Mouse (Mus musculus) liver, adult 10 weeks (tissue): Measurements from ENCODE around the gene Olfr117. TPM values are rescaled to one million over a fixed set of nuclear protein-coding genes. Genes with fewer than 3 reads are reported as not detected.

Source experiments
- polyA plus RNA-seq: library from polyadenylated mRNA; stranded (reverse); fragments of 350-450 nt; fragmentation: Illumina TruSeq; extraction: RNeasy Lipid Tissue Mini Kit (QIAGEN cat#74804); gene quantifications from one replicate; pipeline ENCODE4 v1.2.3, GENCODE M21; 2014; ENCODE audit warnings: low read depth, low replicate concordance

The Olfr117 gene
- not detected for polyA plus RNA-seq

DNA sequence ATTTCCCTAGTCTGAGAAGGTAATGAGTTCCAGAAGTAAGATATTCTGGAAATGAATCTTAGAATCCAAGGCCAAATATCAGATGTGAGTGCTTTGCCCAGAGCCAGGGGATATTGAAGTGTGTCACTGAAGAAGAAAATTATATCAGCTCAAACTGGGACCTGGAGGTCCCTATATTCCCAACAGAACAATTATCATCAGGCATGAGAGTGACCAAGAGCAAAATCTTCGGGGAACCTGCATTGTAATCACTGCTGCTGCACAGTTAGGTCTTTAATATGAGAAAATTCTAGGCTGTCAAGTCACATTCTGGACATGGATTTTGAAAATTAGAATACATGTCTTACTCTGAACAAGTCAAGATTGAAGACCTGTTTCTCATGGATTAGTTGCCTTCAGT lies at the start of gene Olfr117:
TSS of gene Olfr117 (minus strand) at position 101 of the 400 bp plus-strand sequence.

DNA sequence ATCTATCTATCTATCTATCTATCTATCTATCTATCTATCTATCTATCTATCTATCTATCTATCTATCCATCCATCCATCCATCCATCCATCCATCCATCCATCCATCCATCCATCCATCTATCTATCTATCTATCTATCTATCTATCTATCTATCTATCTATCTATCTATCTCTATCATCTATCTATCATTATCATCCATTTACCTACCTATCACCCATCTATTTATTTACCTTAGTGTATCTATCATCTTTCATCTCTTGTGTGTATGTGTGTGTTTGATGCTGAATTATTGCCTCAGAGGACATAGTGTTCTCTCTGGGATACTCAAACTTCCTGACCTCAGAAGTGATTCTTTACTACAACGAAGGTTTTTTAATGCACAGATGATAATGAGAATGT lies 32.7 kb upstream of the Olfr117 start, which contains the start of gene Olfr119:
TSS of gene Olfr119 (plus strand) at position 301 of the 400 bp plus-strand sequence.

DNA sequence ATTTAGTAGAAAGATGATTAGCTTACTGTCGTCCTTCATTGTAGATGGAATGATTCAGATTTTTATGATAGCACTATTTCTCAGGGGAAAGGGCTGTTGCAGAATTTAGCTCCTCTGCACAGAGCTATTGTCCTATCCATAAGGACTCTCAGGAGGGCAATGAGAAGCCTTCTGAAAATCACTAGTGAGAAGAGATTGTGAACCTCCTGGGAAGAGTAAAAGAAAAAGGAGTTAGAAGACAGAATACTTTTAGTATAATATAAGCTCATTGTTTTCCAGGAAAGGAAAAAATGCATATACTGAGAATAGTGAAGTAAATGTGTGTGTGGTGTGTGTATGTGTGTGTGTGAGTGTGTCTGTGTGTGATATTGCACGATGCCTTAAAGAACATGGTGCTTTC lies 3.1 kb upstream of the Olfr117 start, which contains the start of gene Olfr118:
TSS of gene Olfr118 (plus strand) at position 301 of the 400 bp plus-strand sequence.

DNA sequence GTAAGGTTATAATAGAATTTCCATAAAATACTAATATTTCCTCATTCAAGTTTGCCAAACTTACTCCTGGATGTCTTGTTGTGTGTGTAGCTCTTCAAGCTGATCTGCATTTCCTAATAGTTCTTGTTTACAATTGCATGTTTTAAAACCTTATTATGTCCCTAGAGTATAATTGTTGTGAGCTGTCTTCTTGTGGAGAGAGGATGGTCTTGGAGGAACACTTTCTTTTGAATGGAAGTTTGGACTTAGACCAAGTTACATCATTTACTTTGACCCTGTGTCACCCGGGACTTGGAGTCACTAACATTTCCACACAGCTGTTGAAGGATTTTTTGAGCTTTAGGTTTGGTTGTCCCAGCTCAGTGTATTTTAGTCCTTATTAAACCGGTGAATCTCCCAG lies 36.6 kb downstream of the Olfr117 start, which contains the start of the genes Olfr115 and Olfr116:
TSS of gene Olfr115 (minus strand) at position 101 of the 400 bp plus-strand sequence.
TSS of gene Olfr116 (minus strand) at position 191 of the 400 bp plus-strand sequence.

Other genes with a start within 250 kb of the Olfr117 start
- not detected for gene Olfr108, start 218.3 kb downstream of the Olfr117 start, polyA plus RNA-seq
- not detected for gene Olfr109, start 204.9 kb downstream of the Olfr117 start, polyA plus RNA-seq
- not detected for gene H2-M2, start 180.2 kb downstream of the Olfr117 start, polyA plus RNA-seq
- not detected for gene Olfr110, start 171.3 kb downstream of the Olfr117 start, polyA plus RNA-seq
- not detected for gene Olfr111, start 155.8 kb downstream of the Olfr117 start, polyA plus RNA-seq
- not detected for gene Olfr112, start 94.3 kb downstream of the Olfr117 start, polyA plus RNA-seq
- gene Olfr113, start 86.1 kb downstream of the Olfr117 start, polyA plus RNA-seq = not detected
- gene Olfr114, start 71.0 kb downstream of the Olfr117 start, polyA plus RNA-seq = not detected
- not detected for gene Olfr115, start 36.7 kb downstream of the Olfr117 start, polyA plus RNA-seq
- gene Olfr116, start 36.6 kb downstream of the Olfr117 start, polyA plus RNA-seq = not detected
- gene Olfr118, start 3.2 kb upstream of the Olfr117 start, polyA plus RNA-seq = not detected
- not detected for gene Olfr119, start 32.8 kb upstream of the Olfr117 start, polyA plus RNA-seq
- not detected for gene Olfr120, start 58.0 kb upstream of the Olfr117 start, polyA plus RNA-seq
- gene Olfr121, start 85.1 kb upstream of the Olfr117 start, polyA plus RNA-seq = not detected
- not detected for gene Olfr122, start 104.8 kb upstream of the Olfr117 start, polyA plus RNA-seq
- not detected for gene Olfr123, start 129.7 kb upstream of the Olfr117 start, polyA plus RNA-seq
- not detected for gene Olfr124, start 136.1 kb upstream of the Olfr117 start, polyA plus RNA-seq
- not detected for gene Olfr125, start 169.2 kb upstream of the Olfr117 start, polyA plus RNA-seq
- gene Olfr126, start 183.7 kb upstream of the Olfr117 start, polyA plus RNA-seq = not detected
- gene Olfr127, start 236.7 kb upstream of the Olfr117 start, polyA plus RNA-seq = not detected